Mouse (Mus musculus) MEL (cell line): Measurements from ENCODE around the gene Smagp.

Experiments
- BHLHE40 ChIP-seq: IDR thresholded peaks from 2 replicates; pipeline ENCODE4 v1.6.1; 2012; ENCODE audit warnings: low read depth, mild to moderate bottlenecking, inconsistent platforms, low read length, improper control_type of control experiment, borderline replicate concordance
- CTCF ChIP-seq, 3 experiments: IDR thresholded peaks in 2 of 3; conservative IDR thresholded peaks in 1 of 3; 2 replicates each; pipeline ENCODE4 v1.5.1; 2011 to 2012; ENCODE audit warnings: low read length in 3 of 3, low read depth in 2 of 3, mild to moderate bottlenecking in 2 of 3, improper control_type of control experiment in 1 of 3, inconsistent platforms in 1 of 3, mixed read lengths in 1 of 3, moderate library complexity in 1 of 3; ENCODE audit not compliant: control insufficient read depth in 1 of 3, insufficient read depth in 1 of 3, poor library complexity in 1 of 3, severe bottlenecking in 1 of 3

GRCm38 (mm10) chr15:100673585-100674391, 37.0 kb upstream of the Smagp start:
- TF ChIP-seq CTCF (IDR thresholded peaks at IDR 0.05 in 2 of 3, conservative IDR thresholded peaks at IDR 0.05 in 1 of 3; ENCODE audit: control insufficient read depth in 1 of 3, insufficient read depth in 1 of 3, low read depth in 2 of 3, low read length in 3 of 3, poor library complexity in 1 of 3, severe bottlenecking in 1 of 3) (no peak), BHLHE40 (no peak)
